In genomic region chr2:68469491-68469890, GRCm38 (mm10) we compare ENCODE assay signal across 11 mouse cellular contexts. TPM values are rescaled to one million over a fixed set of nuclear protein-coding genes. Genes with fewer than 3 reads are reported as not detected.
DNase-seq lines count a peak whose midpoint lies in the region; ATAC-seq and TF ChIP-seq lines count a peak whose summit lies in the region.
"Had no signal": no experiment of that assay in that cellular context is flagged by ENCODE, and none has a peak within 500 bp of the region (broad histone marks: within the 10 kb centered on the region; RNA-seq: fewer than 3 reads in every experiment).

No protein-coding gene starts in this region.

- no peak overlapping the region for H3K9ac ChIP-seq in kidney, postnatal 0 days (ENCODE audit: low read depth, low read length)
- H3K9ac ChIP-seq in hindbrain, postnatal 0 days (replicated peaks; ENCODE audit: low read length) = no peak overlapping the region
- 0 out of 2 replicates have a peak overlapping the region, but pooled peaks have one; percentile 7 for H3K9ac ChIP-seq in neural tube, embryonic 15.5 days (replicated peaks)

- H3K27ac ChIP-seq in kidney, postnatal 0 days = no peak overlapping the region
- H3K27ac ChIP-seq in hindbrain, postnatal 0 days = no peak overlapping the region
- no peak overlapping the region for H3K27ac ChIP-seq in neural tube, embryonic 15.5 days (replicated peaks)

- peak; percentile 48 for DNase-seq in heart, adult 11 months
- no peak for DNase-seq in heart, postnatal 14 days
- no peak for DNase-seq in kidney, postnatal 0 days (ENCODE audit: low spot score)
- no peak for DNase-seq in kidney, postnatal 10 days
- no peak for DNase-seq in hindbrain, postnatal 0 days (ENCODE audit: low spot score)
- no peak for DNase-seq in cerebellum, postnatal 4 days (ENCODE audit: low spot score in 2 of 2)
- DNase-seq: cerebellum, adult 11-12 months; kidney, postnatal 25 days; lung, postnatal 14 days had no signal

- intact Hi-C loops in heart, postnatal 14 days (cut with DNase I) = loop anchor here (2.0 to 5.0 kb wide), 2 partner anchors 39 to 92 kb away; no protein-coding TSS in a partner anchor

- H3K36me3 ChIP-seq in kidney, postnatal 0 days (ENCODE audit: insufficient read depth, low read length) = no peaks in the 10 kb centered on the region
- no peaks in the 10 kb centered on the region for H3K36me3 ChIP-seq in hindbrain, postnatal 0 days (ENCODE audit: insufficient read depth, low read length)
- H3K36me3 ChIP-seq in neural tube, embryonic 15.5 days = no peaks in the 10 kb centered on the region

- H3K4me1 ChIP-seq in kidney, postnatal 0 days (replicated peaks; ENCODE audit: insufficient read depth, low read length) = peaks cover 10% of the 10 kb centered on the region; the same call in 1 of the 2 replicates
- H3K4me1 ChIP-seq in hindbrain, postnatal 0 days (ENCODE audit: insufficient read depth, low read length) = peaks cover 15% of the 10 kb centered on the region
- H3K4me1 ChIP-seq in neural tube, embryonic 15.5 days = peaks cover 26% of the 10 kb centered on the region

- WGBS in kidney, postnatal 0 days = 80% methylated on average over 3 of the region's 3 CpGs
- WGBS in hindbrain, postnatal 0 days = 62% methylated on average over 3 of the region's 3 CpGs
- WGBS in neural tube, embryonic 15.5 days = 51% methylated on average over 3 of the region's 3 CpGs

- H3K4me2 ChIP-seq in kidney, postnatal 0 days (ENCODE audit: low read length) = 0 out of 2 replicates have a peak overlapping the region, but pooled peaks have one; percentile 9
- H3K4me2 ChIP-seq in hindbrain, postnatal 0 days (ENCODE audit: low read depth, low read length) = peak overlapping the region; percentile 38
- H3K4me2 ChIP-seq in neural tube, embryonic 15.5 days = peak overlapping the region; percentile 31

- no peaks in the 10 kb centered on the region for H3K9me3 ChIP-seq in kidney, postnatal 0 days (replicated peaks; ENCODE audit: low read length)
- H3K9me3 ChIP-seq in hindbrain, postnatal 0 days (ENCODE audit: low read length) = no peaks in the 10 kb centered on the region
- H3K9me3 ChIP-seq in neural tube, embryonic 15.5 days (replicated peaks) = no peaks in the 10 kb centered on the region

- H3K4me3 ChIP-seq in kidney, postnatal 0 days (replicated peaks; ENCODE audit: low read depth, low read length) = no peak overlapping the region
- H3K4me3 ChIP-seq in hindbrain, postnatal 0 days (ENCODE audit: low read length) = peak overlapping the region; percentile 4; the same call in 1 of the 2 replicates
- H3K4me3 ChIP-seq in neural tube, embryonic 15.5 days (replicated peaks) = no peak overlapping the region

- no peak for TF ChIP-seq CTCF in kidney, postnatal 0 days (IDR thresholded peaks at IDR 0.05; ENCODE audit: low read depth)
- no peak for TF ChIP-seq CTCF in hindbrain, postnatal 0 days (IDR thresholded peaks at IDR 0.05; ENCODE audit: low read depth)

- no peaks in the 10 kb centered on the region for H3K27me3 ChIP-seq in kidney, postnatal 0 days (ENCODE audit: insufficient read depth, low read length)
- no peaks in the 10 kb centered on the region for H3K27me3 ChIP-seq in hindbrain, postnatal 0 days (ENCODE audit: insufficient read depth, low read length)
- H3K27me3 ChIP-seq in neural tube, embryonic 15.5 days (replicated peaks) = peaks cover 2% of the 10 kb centered on the region; the same call in 1 of the 2 replicates

- ATAC-seq in kidney, postnatal 0 days (replicated peaks; ENCODE audit: low FRiP score, low read depth) = no peak
- no peak for ATAC-seq in hindbrain, postnatal 0 days
- no peak for ATAC-seq in neural tube, embryonic 15.5 days (ENCODE audit: low FRiP score)
- no peak for ATAC-seq in frontal cortex, adult (ENCODE audit: low TSS enrichment)

RNA-seq across cellular contexts. Expression of gene Stk39, which starts 2.6 kb away (rescaled TPM):
- 100 to 1,000 TPM in 1 of 2 experiments, 10 to 100 TPM in 1; 95.6 to 106 TPM for total RNA-seq in heart, postnatal 14 days (2021)
- polyA plus RNA-seq in kidney, postnatal 0 days (2015; fragmentation: Nextera tagmentation; extraction: Ambion mirVana) = 26.7 and 29.0 TPM in 2 replicates
- 24.2 and 30.8 TPM in 2 replicates for total RNA-seq in hindbrain, postnatal 0 days (2014; rRNA removed)
- polyA plus RNA-seq in hindbrain, postnatal 0 days (2015; fragmentation: Nextera tagmentation; extraction: Ambion mirVana) = 38.4 and 40.2 TPM in 2 replicates
- 26.4 and 27.3 TPM in 2 replicates for polyA plus RNA-seq in neural tube, embryonic 15.5 days (2015; fragmentation: Nextera tagmentation; extraction: Ambion mirVana)
